Mouse (Mus musculus) intestine, postnatal 0 days (tissue): ENCODE results near the gene Itprid2. TPM values are rescaled to one million over a fixed set of nuclear protein-coding genes. Genes with fewer than 3 reads are reported as not detected.

Experiments used
- ATAC-seq: fragments of 200-750 bp; cut with Nextera tagmentation; 2 replicates; pipeline ENCODE4 v1.8.0; 2017; ENCODE audit warnings: mild to moderate bottlenecking, moderate TSS enrichment, moderate library complexity
- H3K27ac ChIP-seq: fragments of 300-500 bp; sonication (generic); 2 replicates; pipeline ENCODE4 v1.5.1; 2014; ENCODE audit warnings: mild to moderate bottlenecking, low read depth, low read length, moderate library complexity
- H3K27me3 ChIP-seq: fragments of 300-500 bp; sonication (generic); replicated peaks from 2 replicates; pipeline ENCODE4 v1.6.1; 2014; ENCODE audit warnings: low read length, mixed read lengths; ENCODE audit not compliant: control insufficient read depth, insufficient read depth
- H3K36me3 ChIP-seq: fragments of 300-500 bp; sonication (generic); 2 replicates; pipeline ENCODE4 v1.6.1; 2014; ENCODE audit warnings: mild to moderate bottlenecking, moderate library complexity; ENCODE audit not compliant: control insufficient read depth, insufficient read depth
- H3K4me1 ChIP-seq: fragments of 300-500 bp; sonication (generic); replicated peaks from 2 replicates; pipeline ENCODE4 v1.6.1; 2014; ENCODE audit warnings: antibody characterized with exemption, low read length, mixed read lengths; ENCODE audit not compliant: control insufficient read depth, insufficient read depth
- H3K4me2 ChIP-seq: fragments of 300-500 bp; sonication (generic); replicated peaks from 2 replicates; pipeline ENCODE4 v1.6.1; 2014; ENCODE audit warnings: low read depth, mild to moderate bottlenecking, moderate library complexity
- H3K4me3 ChIP-seq: fragments of 300-500 bp; sonication (generic); 2 replicates; pipeline ENCODE4 v1.5.1; 2014; ENCODE audit warnings: low read depth, low read length
- H3K9ac ChIP-seq: fragments of 300-500 bp; sonication (generic); 2 replicates; pipeline ENCODE4 v1.6.1; 2014; ENCODE audit warnings: mild to moderate bottlenecking, low read depth, low read length
- H3K9me3 ChIP-seq: fragments of 300-500 bp; sonication (generic); 2 replicates; pipeline ENCODE4 v1.6.1; 2016; ENCODE audit warnings: mixed run types; ENCODE audit not compliant: control insufficient read depth
- CTCF ChIP-seq: sonication (generic); IDR thresholded peaks from 2 replicates; pipeline ENCODE4 v1.5.1; 2016; ENCODE audit warnings: low read depth, mild to moderate bottlenecking, control low read depth, antibody characterized with exemption, moderate library complexity
- WGBS: fragments of 180-500 bp; shearing (Covaris S2); extraction: QIAGEN DNeasy Blood & Tissue Kit; methylation state at CpG from one replicate; pipeline ENCODE4 v1.1.7; 2014; 5-methylcytosine and 5-hydroxymethylcytosine counted together
- polyA plus RNA-seq: library from polyadenylated mRNA; unstranded; fragments of >200 nt; fragmentation: Nextera tagmentation; extraction: Ambion mirVana; gene quantifications from 2 replicates; pipeline ENCODE4 v1.2.1, GENCODE M21; 2015

Gene Itprid2
- polyA plus RNA-seq, 1 experiment from 2014 or later = 21.1 TPM

DNA sequence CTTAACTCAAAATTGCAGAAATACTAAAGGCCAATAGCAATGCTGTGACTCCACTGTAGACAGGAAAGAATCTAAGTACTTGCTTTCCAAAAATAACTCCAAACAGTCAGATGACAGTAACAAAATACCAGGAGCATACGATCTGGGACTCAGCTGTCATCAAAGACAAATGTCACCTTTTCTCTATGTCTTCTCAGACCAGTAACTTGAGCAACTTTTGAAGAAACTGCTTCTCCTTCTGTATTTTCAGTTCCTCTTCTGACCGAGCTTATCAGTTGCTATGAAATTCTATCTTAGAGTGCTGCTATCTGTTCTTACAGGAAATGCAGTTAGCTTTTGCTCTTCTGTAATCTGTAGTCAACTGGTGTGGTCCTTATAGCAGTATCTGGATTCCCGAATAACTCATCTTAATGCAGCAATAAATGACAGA is 78.5 kb downstream of the Itprid2 start:
- Histone ChIP-seq H3K9ac (no peak overlapping the region), H3K27ac (no peak overlapping the region), H3K4me2 (no peak overlapping the region), H3K4me1 (no peaks in the 10 kb centered on the region), H3K36me3 (no peaks in the 10 kb centered on the region), H3K4me3 (no peak overlapping the region), H3K27me3 (no peaks in the 10 kb centered on the region), H3K9me3 (no peaks in the 10 kb centered on the region)
- ATAC-seq = no peak
- WGBS = 38% methylated on average over 3 of the region's 3 CpGs
- TF ChIP-seq CTCF = no peak

DNA sequence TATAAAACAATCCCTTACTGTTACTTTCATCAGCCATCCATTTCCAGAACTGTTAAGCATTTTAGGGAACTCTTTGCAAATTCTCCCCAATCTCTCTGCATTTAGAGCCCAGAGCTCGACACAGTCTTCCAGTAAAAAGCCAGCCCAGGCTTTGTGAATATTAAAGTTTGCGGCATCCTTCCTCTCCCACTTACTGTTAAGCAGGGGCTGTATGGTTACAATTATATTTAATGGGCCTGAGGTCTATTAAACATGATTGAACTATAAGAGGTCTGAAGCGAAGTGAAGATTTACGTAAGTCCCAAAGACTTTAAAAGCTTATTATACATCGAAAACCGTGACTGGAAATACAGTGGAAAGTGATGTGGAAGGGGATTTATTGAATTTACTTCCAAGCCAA is 79.6 kb downstream of the Itprid2 start:
- H3K36me3 ChIP-seq = no peaks in the 10 kb centered on the region
- H3K4me1 ChIP-seq = no peaks in the 10 kb centered on the region
- no peak overlapping the region for H3K4me2 ChIP-seq
- no peak for ATAC-seq
- 88% methylated on average over 6 of the region's 6 CpGs for WGBS
- no peak overlapping the region for H3K4me3 ChIP-seq
- no peak overlapping the region for H3K27ac ChIP-seq
- H3K9me3 ChIP-seq = no peaks in the 10 kb centered on the region
- TF ChIP-seq CTCF = no peak
- H3K9ac ChIP-seq = no peak overlapping the region
- H3K27me3 ChIP-seq = no peaks in the 10 kb centered on the region

DNA sequence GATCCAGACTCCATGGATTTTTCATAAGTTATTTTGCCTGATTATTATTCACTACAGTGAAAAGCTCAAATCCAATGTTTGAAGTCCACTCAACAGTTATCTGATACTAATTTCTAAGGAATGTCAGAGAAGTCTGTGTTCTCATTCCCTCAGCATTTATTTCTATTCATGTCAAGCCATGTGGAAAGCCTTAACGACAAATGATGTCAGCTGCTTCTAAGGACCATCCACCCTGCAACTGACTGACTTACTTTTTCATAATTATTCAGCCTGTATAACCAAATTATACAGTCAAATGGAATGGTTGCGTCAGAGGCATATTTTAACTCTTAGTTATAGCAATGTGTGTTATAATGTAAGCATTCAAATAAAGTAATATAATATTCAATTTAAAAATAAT is 80.8 kb downstream of the Itprid2 start:
- no peak overlapping the region for H3K4me2 ChIP-seq
- 75% methylated on average over 2 of the region's 2 CpGs for WGBS
- no peak overlapping the region for H3K9ac ChIP-seq
- TF ChIP-seq CTCF = no peak
- H3K9me3 ChIP-seq = no peaks in the 10 kb centered on the region
- no peaks in the 10 kb centered on the region for H3K36me3 ChIP-seq
- H3K27ac ChIP-seq = no peak overlapping the region
- no peaks in the 10 kb centered on the region for H3K4me1 ChIP-seq
- H3K4me3 ChIP-seq = no peak overlapping the region
- H3K27me3 ChIP-seq = no peaks in the 10 kb centered on the region
- ATAC-seq = no peak

DNA sequence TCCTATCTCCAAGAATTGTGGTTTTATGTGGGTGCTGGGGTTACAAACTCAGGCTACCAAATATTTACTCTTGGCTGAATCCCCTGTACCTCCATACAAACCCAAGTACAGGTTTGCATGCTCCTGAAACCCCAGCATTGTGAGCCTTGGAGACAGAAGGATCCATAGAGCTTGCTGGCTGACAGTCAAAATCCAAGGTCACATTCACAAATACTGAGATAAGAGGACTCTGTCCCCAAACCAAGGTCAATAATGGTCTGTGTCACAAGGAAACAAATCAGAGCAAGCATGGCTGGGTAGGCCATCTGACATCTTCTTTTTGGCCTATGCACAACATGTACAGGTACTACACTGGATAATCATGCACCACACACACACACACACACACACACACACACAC is 82.7 kb downstream of the Itprid2 start:
- no peak overlapping the region for H3K4me3 ChIP-seq
- no peak for TF ChIP-seq CTCF
- H3K4me2 ChIP-seq = no peak overlapping the region
- H3K27me3 ChIP-seq = no peaks in the 10 kb centered on the region
- no peak overlapping the region for H3K9ac ChIP-seq
- no peak for ATAC-seq
- no peak overlapping the region for H3K27ac ChIP-seq
- no peaks in the 10 kb centered on the region for H3K4me1 ChIP-seq
- no peaks in the 10 kb centered on the region for H3K36me3 ChIP-seq
- H3K9me3 ChIP-seq = no peaks in the 10 kb centered on the region

DNA sequence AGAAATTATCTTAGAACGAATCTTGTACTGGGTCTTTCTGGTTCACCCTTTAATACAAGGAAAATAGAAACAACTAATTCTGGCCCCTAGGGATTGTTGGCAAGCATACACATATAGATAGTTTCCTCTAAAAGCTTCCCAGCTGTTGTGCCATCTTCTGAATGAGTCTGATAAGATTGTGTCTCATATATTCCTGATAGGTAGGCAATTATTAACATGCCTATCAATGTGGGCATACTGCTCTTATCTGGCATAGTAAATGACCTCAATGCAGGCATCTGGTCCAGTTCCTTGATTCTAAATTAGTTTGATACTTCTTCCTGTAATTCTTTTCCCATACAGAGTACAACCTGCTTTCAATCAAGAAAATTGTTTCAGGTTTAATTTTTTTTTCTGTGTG is 87.3 kb downstream of the Itprid2 start:
- H3K27ac ChIP-seq = no peak overlapping the region
- 27% methylated on average over 1 of the region's 1 CpGs for WGBS
- no peaks in the 10 kb centered on the region for H3K9me3 ChIP-seq
- ATAC-seq = no peak
- H3K4me1 ChIP-seq = no peaks in the 10 kb centered on the region
- no peak overlapping the region for H3K4me3 ChIP-seq
- no peak overlapping the region for H3K4me2 ChIP-seq
- no peaks in the 10 kb centered on the region for H3K27me3 ChIP-seq
- no peaks in the 10 kb centered on the region for H3K36me3 ChIP-seq
- no peak overlapping the region for H3K9ac ChIP-seq
- no peak for TF ChIP-seq CTCF

Other genes with a start within 250 kb of the Itprid2 start
- 2.1 and 2.4 TPM in 2 replicates for gene Neurod1, start 178.6 kb upstream of the Itprid2 start, polyA plus RNA-seq
- 0.34 and 1.2 TPM in 2 replicates for gene Cerkl, start 178.6 kb upstream of the Itprid2 start, polyA plus RNA-seq
- not detected in 2 replicates for gene Ppp1r1c, start 72.4 kb downstream of the Itprid2 start, polyA plus RNA-seq